Mouse (Mus musculus) MEL (cell line): Measurements from ENCODE around the gene Olfr325. TPM values are rescaled to one million over a fixed set of nuclear protein-coding genes. Genes with fewer than 3 reads are reported as not detected.

ENCODE experiments used
- DNase-seq: peaks from one replicate; pipeline ENCODE4 v3.0.0; 2011; ENCODE audit warnings: low read depth, low spot score
- H3K27ac ChIP-seq: 2 replicates; pipeline ENCODE4 v1.5.1; 2012; ENCODE audit warnings: low read depth, mild to moderate bottlenecking, control low read depth, low read length, moderate library complexity; ENCODE audit not compliant: control insufficient read depth
- H3K27me3 ChIP-seq, 2 experiments: fragments of 150-350 bp in 1 of 2; sonication (generic) in 1 of 2; 2 replicates each; pipeline ENCODE4 v1.6.1; 2012; ENCODE audit warnings: low read length in 2 of 2, mild to moderate bottlenecking in 2 of 2, improper control_type of control experiment in 1 of 2, moderate library complexity in 1 of 2; ENCODE audit not compliant: insufficient read depth in 2 of 2, control insufficient read depth in 1 of 2
- H3K36me3 ChIP-seq, 2 experiments: 2 replicates each; pipeline ENCODE4 v1.6.1; 2012 to 2014; ENCODE audit warnings: low read length in 2 of 2, improper control_type of control experiment in 1 of 2, inconsistent platforms in 1 of 2, mild to moderate bottlenecking in 1 of 2; ENCODE audit not compliant: insufficient read depth in 2 of 2, control insufficient read depth in 1 of 2
- H3K4me1 ChIP-seq, 2 experiments: fragments of 150-350 bp in 1 of 2; sonication (generic) in 1 of 2; 2 replicates each; pipeline ENCODE4 v1.6.1; 2012; ENCODE audit warnings: low read length in 2 of 2, improper control_type of control experiment in 1 of 2, mild to moderate bottlenecking in 1 of 2; ENCODE audit not compliant: insufficient read depth in 2 of 2, control insufficient read depth in 1 of 2
- H3K4me3 ChIP-seq, 2 experiments: fragments of 150-350 bp in 1 of 2; sonication (generic) in 1 of 2; 2 replicates each; pipeline ENCODE4 v1.5.1; 2012; ENCODE audit warnings: low read depth in 2 of 2, low read length in 2 of 2, mild to moderate bottlenecking in 2 of 2, moderate library complexity in 2 of 2, control low read depth in 1 of 2, improper control_type of control experiment in 1 of 2; ENCODE audit not compliant: control insufficient read depth in 1 of 2, insufficient read depth in 1 of 2
- H3K79me2 ChIP-seq: 2 replicates; pipeline ENCODE4 v1.6.1; 2012; ENCODE audit warnings: mild to moderate bottlenecking, low read length, moderate library complexity; ENCODE audit not compliant: control insufficient read depth, poor library complexity, insufficient read depth
- H3K9ac ChIP-seq: 2 replicates; pipeline ENCODE4 v1.6.1; 2012; ENCODE audit warnings: low read depth, mild to moderate bottlenecking, control low read depth, low read length, moderate library complexity; ENCODE audit not compliant: control insufficient read depth, poor library complexity, severe bottlenecking
- H3K9me3 ChIP-seq: fragments of 150-350 bp; sonication (generic); replicated peaks from 2 replicates; pipeline ENCODE4 v1.6.1; 2012; ENCODE audit warnings: mild to moderate bottlenecking, low read length, improper control_type of control experiment, moderate library complexity; ENCODE audit not compliant: insufficient read depth
- BHLHE40 ChIP-seq: IDR thresholded peaks from 2 replicates; pipeline ENCODE4 v1.6.1; 2012; ENCODE audit warnings: low read depth, mild to moderate bottlenecking, inconsistent platforms, low read length, improper control_type of control experiment, borderline replicate concordance
- CHD1 ChIP-seq: IDR thresholded peaks from 2 replicates; pipeline ENCODE4 v1.6.1; 2012; ENCODE audit warnings: low read depth, mild to moderate bottlenecking, inconsistent platforms, low read length, improper control_type of control experiment
- CHD2 ChIP-seq: IDR thresholded peaks from 2 replicates; pipeline ENCODE4 v1.6.1; 2011; ENCODE audit warnings: low read length, improper control_type of control experiment
- CTCF ChIP-seq, 3 experiments: IDR thresholded peaks in 2 of 3; conservative IDR thresholded peaks in 1 of 3; 2 replicates each; pipeline ENCODE4 v1.5.1; 2011 to 2012; ENCODE audit warnings: low read length in 3 of 3, low read depth in 2 of 3, mild to moderate bottlenecking in 2 of 3, improper control_type of control experiment in 1 of 3, inconsistent platforms in 1 of 3, mixed read lengths in 1 of 3, moderate library complexity in 1 of 3; ENCODE audit not compliant: control insufficient read depth in 1 of 3, insufficient read depth in 1 of 3, poor library complexity in 1 of 3, severe bottlenecking in 1 of 3
- E2F4 ChIP-seq: IDR thresholded peaks from 2 replicates; pipeline ENCODE4 v1.6.1; 2011; ENCODE audit warnings: low read depth, low read length, improper control_type of control experiment, borderline replicate concordance
- GATA1 ChIP-seq: IDR thresholded peaks from 2 replicates; pipeline ENCODE4 v1.6.1; 2011; ENCODE audit warnings: low read depth, low read length, improper control_type of control experiment
- HCFC1 ChIP-seq: IDR thresholded peaks from 2 replicates; pipeline ENCODE4 v1.6.1; 2012; ENCODE audit warnings: low read depth, mild to moderate bottlenecking, inconsistent platforms, low read length, improper control_type of control experiment, moderate library complexity
- JUND ChIP-seq: IDR thresholded peaks from 2 replicates; pipeline ENCODE4 v1.6.1; 2011; ENCODE audit warnings: low read depth, mild to moderate bottlenecking, improper control_type of control experiment, low read length
- KAT2A ChIP-seq: conservative IDR thresholded peaks from 2 replicates; pipeline ENCODE4 v1.6.1; 2012; ENCODE audit warnings: low read depth, low read length, improper control_type of control experiment, inconsistent platforms
- MAFK ChIP-seq: IDR thresholded peaks from 2 replicates; pipeline ENCODE4 v1.6.1; 2011; ENCODE audit warnings: low read depth, mild to moderate bottlenecking, low read length, improper control_type of control experiment, borderline replicate concordance
- MAZ ChIP-seq: IDR thresholded peaks from 2 replicates; pipeline ENCODE4 v1.6.1; 2012; ENCODE audit warnings: low read depth, mild to moderate bottlenecking, inconsistent platforms, low read length, improper control_type of control experiment
- MXI1 ChIP-seq: IDR thresholded peaks from 2 replicates; pipeline ENCODE4 v1.6.1; 2011; ENCODE audit warnings: mild to moderate bottlenecking, low read depth, low read length, improper control_type of control experiment
- NRF1 ChIP-seq: IDR thresholded peaks from 2 replicates; pipeline ENCODE4 v1.6.1; 2014; ENCODE audit warnings: low read depth, mild to moderate bottlenecking, inconsistent platforms, low read length, improper control_type of control experiment, moderate library complexity; ENCODE audit not compliant: poor library complexity, insufficient read depth, severe bottlenecking
- POLR2AphosphoS2 ChIP-seq: IDR thresholded peaks from 2 replicates; pipeline ENCODE4 v1.6.1; 2011; ENCODE audit warnings: low read length, improper control_type of control experiment
- RAD21 ChIP-seq: IDR thresholded peaks from 2 replicates; pipeline ENCODE4 v1.6.1; 2011; ENCODE audit warnings: mild to moderate bottlenecking, low read depth, low read length, improper control_type of control experiment
- RCOR1 ChIP-seq: IDR thresholded peaks from 2 replicates; pipeline ENCODE4 v1.6.1; 2012; ENCODE audit warnings: low read depth, mild to moderate bottlenecking, inconsistent platforms, low read length, improper control_type of control experiment
- SIN3A ChIP-seq: IDR thresholded peaks from 2 replicates; pipeline ENCODE4 v1.6.1; 2012; ENCODE audit warnings: low read length, improper control_type of control experiment, inconsistent platforms
- SMC3 ChIP-seq: IDR thresholded peaks from 2 replicates; pipeline ENCODE4 v1.6.1; 2011; ENCODE audit warnings: low read depth, low read length, improper control_type of control experiment
- TAL1 ChIP-seq: IDR thresholded peaks from 2 replicates; pipeline ENCODE4 v1.6.1; 2012; ENCODE audit warnings: mild to moderate bottlenecking, inconsistent platforms, low read length, moderate library complexity, mixed read lengths
- TBP ChIP-seq: IDR thresholded peaks from 2 replicates; pipeline ENCODE4 v1.8.0; 2011; ENCODE audit warnings: low read depth, low read length, improper control_type of control experiment
- UBTF ChIP-seq: IDR thresholded peaks from 2 replicates; pipeline ENCODE4 v1.6.1; 2012; ENCODE audit warnings: low read depth, mild to moderate bottlenecking, inconsistent platforms, low read length, improper control_type of control experiment, moderate library complexity, borderline replicate concordance; ENCODE audit not compliant: insufficient read depth
- USF2 ChIP-seq, 2 experiments: IDR thresholded peaks; 2 replicates each; pipeline ENCODE4 v1.6.1; 2011 to 2012; ENCODE audit warnings: improper control_type of control experiment in 2 of 2, low read length in 2 of 2, borderline replicate concordance in 1 of 2, inconsistent platforms in 1 of 2, low read depth in 1 of 2, mild to moderate bottlenecking in 1 of 2; ENCODE audit not compliant: insufficient read depth in 1 of 2
- ZC3H11A ChIP-seq: IDR thresholded peaks from 2 replicates; pipeline ENCODE4 v1.6.1; 2012; ENCODE audit warnings: low read depth, mild to moderate bottlenecking, inconsistent platforms, low read length, improper control_type of control experiment
- polyA plus RNA-seq, 2 experiments: library from polyadenylated mRNA; stranded (reverse) in 1 of 2; unstranded in 1 of 2; fragments of >175 nt in 1 of 2; fragments of >200 nt in 1 of 2; gene quantifications; 2 replicates each; pipeline versions ENCODE4 v1.2.1 to v1.2.4; 2012; ENCODE audit warnings: low replicate concordance in 2 of 2, low read depth in 1 of 2; ENCODE audit not compliant: insufficient read length in 2 of 2, insufficient read depth in 1 of 2, missing spikeins in 1 of 2
- total RNA-seq: library from RNA; depleted of rRNA; stranded (reverse); fragments of 300-350 nt; gene quantifications from 2 replicates; pipeline ENCODE4 v1.2.3, GENCODE M21; 2012

Gene Olfr325
- total and polyA plus RNA-seq, 3 experiments: not detected

- H3K4me3 ChIP-seq: no peak overlapping the region
- H3K36me3 ChIP-seq: no peaks in the 10 kb centered on the region
- no peaks in the 10 kb centered on the region for H3K4me1 ChIP-seq
- no peaks in the 10 kb centered on the region for H3K79me2 ChIP-seq
- no peak overlapping the region for H3K27ac ChIP-seq
- TF ChIP-seq SMC3: no peak
- no peak for TF ChIP-seq USF2 (IDR thresholded peaks at IDR 0.05; ENCODE audit: borderline replicate concordance in 1 of 2, insufficient read depth in 1 of 2, low read depth in 1 of 2, low read length in 2 of 2)
- TF ChIP-seq CTCF (IDR thresholded peaks at IDR 0.05 in 2 of 3, conservative IDR thresholded peaks at IDR 0.05 in 1 of 3; ENCODE audit: control insufficient read depth in 1 of 3, insufficient read depth in 1 of 3, low read depth in 2 of 3, low read length in 3 of 3, poor library complexity in 1 of 3, severe bottlenecking in 1 of 3): no peak
- no peak for TF ChIP-seq MAFK
- TF ChIP-seq RCOR1: no peak
- no peak for TF ChIP-seq HCFC1
- TF ChIP-seq NRF1: no peak
- no peak for TF ChIP-seq E2F4
- no peak for TF ChIP-seq KAT2A
- TF ChIP-seq GATA1: no peak
- TF ChIP-seq CHD1: no peak
- no peak for TF ChIP-seq BHLHE40
- no peak for TF ChIP-seq POLR2AphosphoS2
- TF ChIP-seq MAZ: no peak
- TF ChIP-seq UBTF: no peak
- H3K9me3 ChIP-seq: no peaks in the 10 kb centered on the region
- H3K9ac ChIP-seq: no peak overlapping the region
- no peak for DNase-seq
- peaks cover 13 to 16% of the 10 kb centered on the region in 2 experiments for H3K27me3 ChIP-seq
Measured at GRCm38 (mm10) chr11:58578636-58579035, 1.1 kb downstream of the Olfr325 start.

- H3K27me3 ChIP-seq: peaks cover 0 to 5% of the 10 kb centered on the region in 2 experiments
- H3K9ac ChIP-seq: peak overlapping the region; percentile 14; the same call in 1 of the 2 replicates
- H3K9me3 ChIP-seq: no peaks in the 10 kb centered on the region
- TF ChIP-seq TBP: no peak
- peak; percentile 78 for TF ChIP-seq RAD21
- TF ChIP-seq GATA1: 0 out of 2 replicates have a peak, but pooled peaks have one; percentile 16
- peak; percentile 86 for TF ChIP-seq JUND
- TF ChIP-seq TAL1: peak; percentile 43; the same call in 1 of the 2 replicates
- no peak for TF ChIP-seq CHD2
- peak; percentile 96 for TF ChIP-seq SMC3
- TF ChIP-seq SIN3A: no peak
- TF ChIP-seq CTCF (IDR thresholded peaks at IDR 0.05 in 2 of 3, conservative IDR thresholded peaks at IDR 0.05 in 1 of 3; ENCODE audit: control insufficient read depth in 1 of 3, insufficient read depth in 1 of 3, low read depth in 2 of 3, low read length in 3 of 3, poor library complexity in 1 of 3, severe bottlenecking in 1 of 3): peak; percentile 83 to 91 (median 88)
- peak; percentile 72 for TF ChIP-seq ZC3H11A
- TF ChIP-seq MXI1: peak; percentile 25; the same call in 1 of the 2 replicates
- TF ChIP-seq, all 39 proteins: peak for 8
- H3K4me3 ChIP-seq: peak overlapping the region; percentile 33 to 59
- H3K4me1 ChIP-seq: peaks cover 0 to 3% of the 10 kb centered on the region in 2 experiments; a peak in 3 of 4 replicates
- peaks cover 0 to 3% of the 10 kb centered on the region in 2 experiments; a peak in 1 of 4 replicates for H3K36me3 ChIP-seq
- no peaks in the 10 kb centered on the region for H3K79me2 ChIP-seq
- H3K27ac ChIP-seq: no peak overlapping the region
- DNase-seq: peak; percentile 80
Measured at GRCm38 (mm10) chr11:58587898-58588348, 10.4 kb downstream of the Olfr325 start.
